Mouse (Mus musculus) adrenal gland, adult (tissue): ENCODE results near the gene Trir.

Source experiments
- DNase-seq, 2 experiments: peaks; one replicate each; pipeline ENCODE4 v3.0.0; 2022 to 2023; ENCODE audit warnings: low spot score in 1 of 2; ENCODE audit not compliant: inconsistent age in 2 of 2

Trir gene

DNA sequence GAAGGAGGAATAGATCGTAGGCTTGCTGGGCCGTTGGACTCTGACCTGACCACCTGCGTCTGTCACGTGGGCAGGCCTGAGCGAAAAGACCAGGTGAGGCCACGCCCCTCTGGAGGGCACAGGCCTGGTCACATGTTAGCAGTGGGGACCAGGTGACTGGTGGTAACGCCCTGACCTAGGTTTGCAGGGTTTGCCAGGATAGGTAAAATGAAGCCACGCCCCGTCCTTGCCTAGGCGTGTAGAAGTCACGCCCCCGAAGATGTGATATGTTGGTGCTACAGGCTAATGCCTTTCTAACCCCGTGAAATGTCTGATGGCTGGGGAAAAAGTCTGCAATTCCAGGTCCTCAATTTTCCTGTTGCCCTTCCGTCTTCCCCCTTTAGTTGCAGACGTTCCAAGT, 35.8 kb upstream of the Trir start:
- peak in 1 of 2 experiments; percentile 70 for DNase-seq

DNA sequence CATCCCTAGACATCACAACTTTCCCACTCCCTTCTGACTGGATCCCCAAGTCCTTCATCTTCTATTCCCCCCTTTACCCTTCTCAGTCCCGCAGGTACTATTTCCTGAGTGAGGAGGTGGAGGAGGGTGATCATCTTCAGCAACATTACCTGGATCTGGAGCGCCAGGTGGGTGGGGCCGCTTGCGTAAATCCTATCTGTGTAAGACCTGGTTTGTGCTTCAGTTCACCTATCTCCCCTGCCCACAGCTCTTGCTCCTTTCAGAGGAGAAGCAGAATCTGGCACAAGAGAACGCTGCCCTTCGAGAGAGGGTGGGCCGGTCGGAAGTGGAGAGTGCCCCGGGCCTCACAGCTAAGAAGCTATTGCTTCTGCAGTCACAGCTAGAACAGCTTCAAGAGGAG, 32.2 kb upstream of the Trir start:
- no peak for DNase-seq

DNA sequence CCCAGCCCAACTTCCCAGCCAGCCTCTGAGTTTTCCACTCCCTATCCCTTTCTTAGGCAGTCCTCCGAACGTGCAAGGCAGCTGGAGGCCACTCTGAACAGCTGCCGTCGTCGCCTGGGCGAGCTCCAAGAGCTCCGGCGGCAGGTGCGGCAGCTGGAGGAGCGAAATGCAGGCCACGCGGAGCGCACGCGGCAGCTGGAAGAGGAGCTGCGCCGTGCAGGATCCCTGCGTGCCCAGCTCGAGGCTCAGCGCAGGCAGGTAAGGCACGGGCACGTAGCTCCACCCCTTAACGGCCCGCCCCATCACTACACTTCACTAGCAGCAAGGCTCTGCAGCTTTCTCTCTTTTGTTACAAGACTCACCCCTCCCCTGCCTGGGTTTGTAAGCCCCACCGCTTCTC, 30.9 kb upstream of the Trir start:
- DNase-seq: peak in 1 of 2 experiments; percentile 20

DNA sequence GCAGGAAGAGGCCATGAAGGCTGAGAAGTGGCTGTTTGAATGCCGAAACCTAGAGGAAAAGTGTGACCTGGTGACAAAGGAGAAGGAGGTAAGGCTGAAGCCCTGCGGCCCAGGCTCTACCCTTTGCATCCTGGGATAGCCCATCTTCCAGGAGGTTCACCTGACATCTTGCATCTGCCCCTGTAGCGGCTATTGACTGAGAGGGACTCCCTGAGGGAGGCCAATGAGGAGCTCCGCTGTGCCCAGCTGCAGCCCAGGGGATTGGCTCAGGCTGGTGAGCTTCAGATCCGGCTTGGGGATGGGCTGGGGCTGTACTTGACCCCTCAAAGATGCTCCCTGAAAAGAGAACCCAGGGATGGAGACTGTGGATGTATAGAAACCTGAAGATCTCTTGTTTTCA, 29.6 kb upstream of the Trir start:
- peak in 1 of 2 experiments; percentile 22 for DNase-seq

DNA sequence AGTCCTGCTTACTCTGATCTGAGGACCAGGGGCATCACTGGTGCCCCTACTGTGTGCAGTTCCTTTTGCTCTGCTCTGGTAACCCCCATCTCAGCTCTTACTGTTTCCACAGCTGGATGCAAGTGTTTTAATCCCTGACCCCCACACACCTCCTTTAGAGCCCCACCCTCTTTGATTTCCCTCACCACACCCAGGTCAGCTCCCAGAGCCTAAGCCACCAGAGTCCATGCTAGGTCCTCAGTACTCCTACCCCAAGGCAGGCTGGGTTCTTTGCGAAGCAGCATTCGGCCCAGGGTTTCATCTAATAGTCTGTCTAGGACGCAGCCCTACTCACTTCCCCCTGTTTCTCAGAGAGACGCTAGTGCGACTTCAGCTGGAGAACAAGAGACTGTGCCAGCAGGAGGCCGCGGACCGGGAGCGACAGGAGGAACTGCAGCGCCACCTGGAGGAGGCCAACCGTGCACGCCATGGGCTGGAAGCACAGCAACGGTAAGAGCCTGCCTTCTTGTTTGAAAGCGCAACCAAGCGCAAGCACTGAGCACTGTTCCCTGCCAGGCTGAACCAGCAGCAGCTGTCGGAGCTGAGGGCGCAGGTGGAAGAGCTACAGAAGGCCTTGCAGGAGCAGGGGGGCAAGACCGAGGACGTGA, 28.9 kb upstream of the Trir start:
- DNase-seq: peak; percentile 89 to 96

DNA sequence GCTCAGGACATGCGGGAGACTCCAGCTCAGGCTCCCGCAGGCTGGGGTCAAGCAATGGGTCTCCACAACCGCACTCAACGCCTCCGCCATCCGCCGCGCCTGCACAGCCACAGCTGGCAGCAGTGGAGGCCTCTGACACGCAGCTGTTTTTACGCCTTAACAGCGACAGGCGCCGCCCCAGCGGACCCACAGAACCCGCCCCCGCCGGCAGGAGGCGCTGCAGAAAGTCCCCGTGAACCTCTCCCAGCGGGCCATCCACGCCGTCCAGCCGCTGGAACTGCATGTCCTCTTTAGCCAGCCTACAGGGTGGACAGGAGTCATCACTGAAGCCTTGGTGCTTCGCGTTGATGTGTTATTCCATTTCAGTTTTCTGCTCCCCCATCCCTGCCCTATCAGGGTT, 18.9 kb upstream of the Trir start:
- DNase-seq: peak in 1 of 2 experiments; percentile 70

DNA sequence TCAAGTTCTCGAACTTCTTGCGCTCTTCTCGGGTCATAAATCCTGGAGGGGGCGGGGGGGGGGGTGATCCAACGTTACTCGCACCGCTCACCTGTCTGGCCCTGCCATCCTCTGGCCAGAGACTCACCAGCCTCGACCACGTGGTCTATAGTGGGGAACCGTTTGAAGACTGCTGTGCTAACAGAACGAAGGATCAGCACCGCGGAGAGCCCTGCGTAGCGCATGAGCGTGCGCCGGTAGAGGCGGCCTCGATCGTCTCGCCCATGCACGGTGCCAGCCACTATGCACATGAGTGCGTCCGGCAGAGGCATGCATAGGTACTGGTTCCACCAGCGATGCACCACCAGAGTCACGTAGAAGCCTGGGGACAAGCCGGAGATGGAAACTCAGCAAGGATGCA, 15.4 kb upstream of the Trir start:
- peak in 1 of 2 experiments; percentile 17 for DNase-seq

DNA sequence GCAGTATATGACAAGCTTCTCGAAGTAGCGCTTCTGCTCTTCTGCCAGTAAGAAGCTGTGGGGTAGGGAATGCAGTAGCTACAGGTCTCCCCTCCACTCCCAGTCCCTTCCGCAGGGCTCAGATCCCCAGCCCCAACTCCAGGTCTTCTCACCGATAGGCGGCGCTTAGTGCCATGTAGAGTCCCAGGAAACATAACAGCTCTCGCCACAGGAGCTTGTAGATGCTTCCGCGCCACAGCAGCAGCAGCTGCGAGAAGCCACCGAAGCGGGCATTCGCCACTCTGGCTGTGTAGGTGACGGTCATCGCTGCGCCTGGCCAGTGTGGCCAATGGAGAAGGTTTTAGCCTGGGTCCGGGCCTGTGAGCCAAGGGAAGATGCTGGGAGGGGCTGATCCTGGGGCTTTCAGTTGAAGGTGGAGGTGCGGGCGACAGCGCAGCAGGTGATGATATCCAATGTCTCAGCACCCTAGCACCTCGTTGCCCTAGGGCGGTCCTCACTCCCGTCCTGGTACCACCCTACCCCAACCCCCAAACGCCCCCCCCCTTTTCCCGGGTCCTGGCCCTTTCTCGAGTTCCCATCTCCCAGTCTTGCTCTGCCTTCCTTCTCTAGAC, 13.3 kb upstream of the Trir start:
- DNase-seq: peak; percentile 74 to 89

DNA sequence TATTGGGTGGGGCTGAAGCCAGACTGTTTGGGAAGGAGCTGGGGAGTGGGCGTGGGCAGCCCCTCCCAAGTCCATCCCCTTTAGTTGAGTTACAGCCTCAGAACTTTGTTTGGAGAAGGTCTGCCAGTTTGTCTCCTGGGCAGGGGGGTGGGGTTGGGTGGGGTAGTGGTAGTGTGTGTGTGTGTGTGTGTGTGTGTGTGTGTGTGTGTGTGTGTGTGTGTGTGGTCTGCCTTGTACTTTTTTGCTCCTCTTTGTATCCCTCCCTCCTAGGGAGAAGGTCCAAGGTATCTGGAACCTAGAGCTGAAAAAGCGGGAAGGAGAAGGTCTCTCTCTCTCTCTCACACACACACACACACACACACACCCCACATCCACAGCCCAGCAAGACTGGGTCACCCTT, 12.2 kb upstream of the Trir start, which contains the start of gene Best2:
Gene Best2 (minus strand): TSS at position 101 of the 400 bp plus-strand sequence.
- DNase-seq: no peak

DNA sequence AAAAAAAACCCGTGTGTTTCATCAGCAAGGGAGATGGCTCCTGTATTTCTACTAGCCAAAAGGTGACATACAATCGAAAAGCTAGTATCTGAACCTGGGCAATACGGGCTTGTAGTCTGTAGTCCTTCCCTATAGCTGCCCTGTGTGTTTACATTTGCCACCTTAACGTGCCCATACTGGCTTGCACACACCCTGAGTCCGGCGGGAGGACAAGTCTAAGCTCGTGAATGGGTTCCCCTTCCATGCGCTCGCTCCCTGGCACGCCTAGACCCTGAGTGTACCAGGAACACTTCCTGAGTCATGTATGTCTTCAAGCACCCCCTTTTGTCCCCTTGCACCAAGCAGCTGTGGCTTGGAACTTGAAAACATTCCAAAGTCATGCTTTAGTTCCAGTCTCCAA, 9.9 kb upstream of the Trir start:
- DNase-seq: peak in 1 of 2 experiments; percentile 18

DNA sequence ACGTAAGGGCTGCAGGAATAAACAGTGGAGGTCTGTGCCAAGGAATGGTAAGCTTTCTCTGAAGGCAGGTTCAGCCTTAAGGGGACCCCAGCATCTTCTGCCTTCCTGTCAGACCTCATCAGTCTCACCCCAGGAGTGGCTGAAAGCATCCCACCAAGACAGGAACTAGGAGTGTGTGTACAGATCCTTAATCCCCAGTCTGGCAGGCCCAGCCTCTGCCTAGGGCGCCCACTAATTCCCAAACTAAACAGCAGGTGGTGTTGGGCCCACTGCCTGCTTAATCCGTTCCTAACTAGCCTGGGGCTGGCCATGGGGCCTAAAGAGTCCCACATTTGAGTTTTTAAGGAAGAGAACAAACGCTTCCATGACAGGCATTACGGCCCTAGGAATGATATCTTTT, 9.4 kb upstream of the Trir start:
- DNase-seq: peak in 1 of 2 experiments; percentile 20

DNA sequence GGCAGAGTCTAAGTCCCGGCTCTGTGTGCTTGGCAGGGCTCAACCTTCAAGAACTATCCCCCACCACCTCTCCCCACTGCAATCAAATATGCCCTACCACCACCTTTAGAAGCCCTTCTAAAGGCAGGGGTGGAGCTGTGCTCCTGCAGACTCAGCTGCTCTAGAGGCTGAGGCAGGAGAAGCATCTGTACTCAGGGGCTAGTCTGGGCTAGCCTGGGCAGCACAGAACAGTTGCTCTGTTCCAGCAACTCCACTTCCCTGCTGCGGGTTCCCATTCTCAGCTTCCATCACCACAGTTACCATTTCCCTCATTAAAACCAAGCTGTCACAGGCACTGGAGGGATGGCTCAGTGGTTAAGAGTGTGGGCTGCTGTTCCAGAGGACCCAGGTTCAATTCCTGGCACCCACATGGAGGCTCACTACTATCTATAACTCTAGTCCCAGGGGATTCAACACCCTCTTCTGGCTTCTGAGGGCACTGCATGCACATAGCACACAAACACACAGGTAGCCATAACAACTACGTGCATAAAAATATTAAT, 5.0 kb upstream of the Trir start:
- no peak for DNase-seq

DNA sequence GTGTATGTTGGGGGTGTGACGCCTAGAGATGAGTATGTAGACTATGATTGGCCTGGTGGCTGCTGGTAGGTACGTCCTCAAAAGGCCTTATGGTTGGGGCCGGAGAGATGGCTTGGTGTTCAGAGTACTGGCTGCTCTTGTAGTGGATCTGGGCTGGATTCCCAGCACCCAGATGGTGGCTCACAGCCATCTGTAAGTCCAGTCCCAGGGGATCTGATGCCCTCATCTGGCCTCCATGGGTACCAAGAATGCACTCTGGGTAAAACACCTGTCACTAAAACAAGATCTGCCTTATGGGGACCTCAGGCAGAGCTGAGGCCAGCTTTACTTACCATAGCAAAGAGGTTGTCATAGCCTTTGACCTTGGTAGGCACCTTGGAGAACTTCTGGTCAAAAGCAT, 2.8 kb upstream of the Trir start:
- DNase-seq: no peak

DNA sequence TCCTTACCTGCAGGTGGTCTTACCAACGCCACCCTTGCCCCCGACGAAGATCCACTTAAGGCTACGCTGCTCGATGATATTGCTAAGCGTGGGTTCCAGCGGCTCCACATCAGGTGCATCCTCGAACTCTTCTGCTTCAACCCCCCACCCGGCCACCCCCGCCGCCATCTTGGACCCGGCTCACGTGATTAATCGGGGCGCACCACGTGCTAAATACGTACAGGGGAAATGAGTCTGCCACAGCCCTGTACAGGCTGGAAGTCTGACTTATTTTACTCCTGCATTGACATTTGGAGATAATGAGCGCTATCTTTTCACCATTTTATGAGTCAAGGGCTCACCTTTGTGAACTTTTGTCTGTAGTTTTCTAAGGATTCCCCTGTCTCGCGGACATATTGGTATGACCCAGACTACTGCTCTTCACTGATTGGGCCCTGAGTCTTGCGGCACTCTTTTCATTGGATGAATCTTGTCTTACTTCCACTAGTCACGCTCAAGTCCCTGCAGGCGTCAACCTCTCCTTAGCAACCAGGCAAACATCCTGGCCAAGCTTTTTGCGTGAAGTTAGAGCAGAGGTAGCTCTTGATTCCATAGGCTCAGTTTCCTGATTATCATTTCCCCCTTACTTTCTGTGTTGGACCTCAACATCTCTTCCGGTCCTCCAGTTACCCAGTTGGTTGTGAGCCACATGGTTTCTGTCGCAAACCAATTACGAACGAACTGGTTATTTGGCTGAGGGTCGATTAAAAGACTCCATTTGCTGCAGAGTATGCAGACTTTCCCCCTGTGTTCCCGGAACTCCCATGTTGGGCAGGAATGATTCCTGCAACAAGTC, 1.3 kb upstream of the Trir start, which contains the start of gene Asna1:
Gene Asna1 (minus strand): TSS at position 184 of the 835 bp plus-strand sequence.
- DNase-seq: peak; percentile 84 to 96

DNA sequence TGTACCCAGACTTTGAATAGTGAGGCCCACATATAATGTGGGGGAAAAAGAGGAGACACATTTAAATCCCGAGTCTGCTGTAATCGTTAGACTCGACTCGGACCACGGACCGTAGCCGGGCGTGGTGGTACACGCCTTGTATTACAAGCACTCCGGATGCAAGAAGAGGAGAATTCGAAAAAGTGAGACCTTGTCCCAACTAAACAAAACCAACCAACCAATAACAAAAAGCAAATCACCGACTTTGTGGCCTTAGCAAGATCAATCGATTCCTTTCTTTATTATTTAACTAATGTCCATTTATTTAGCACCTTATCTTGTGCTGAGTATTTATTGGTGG, 863 bp downstream of the Trir start:
- DNase-seq: no peak

DNA sequence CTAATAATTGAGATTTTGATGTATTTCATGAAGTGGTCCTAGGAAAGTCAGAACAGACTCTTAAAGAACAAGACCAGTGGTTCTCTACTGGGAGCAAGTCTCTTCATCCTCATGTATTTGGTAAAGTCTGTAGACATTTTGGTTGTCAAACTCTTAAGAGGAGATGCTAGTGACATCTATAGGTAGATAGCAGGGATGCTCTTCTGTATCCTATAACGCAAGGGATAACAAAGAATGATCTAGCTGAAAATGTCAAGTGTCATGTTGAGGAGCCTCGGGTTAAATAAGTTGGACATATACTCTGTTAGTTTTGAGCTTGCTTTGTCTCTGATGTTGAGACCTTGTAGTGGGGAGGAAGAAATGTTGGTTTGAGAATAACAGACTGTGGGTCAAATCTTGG, 1.3 kb downstream of the Trir start:
- DNase-seq: no peak

DNA sequence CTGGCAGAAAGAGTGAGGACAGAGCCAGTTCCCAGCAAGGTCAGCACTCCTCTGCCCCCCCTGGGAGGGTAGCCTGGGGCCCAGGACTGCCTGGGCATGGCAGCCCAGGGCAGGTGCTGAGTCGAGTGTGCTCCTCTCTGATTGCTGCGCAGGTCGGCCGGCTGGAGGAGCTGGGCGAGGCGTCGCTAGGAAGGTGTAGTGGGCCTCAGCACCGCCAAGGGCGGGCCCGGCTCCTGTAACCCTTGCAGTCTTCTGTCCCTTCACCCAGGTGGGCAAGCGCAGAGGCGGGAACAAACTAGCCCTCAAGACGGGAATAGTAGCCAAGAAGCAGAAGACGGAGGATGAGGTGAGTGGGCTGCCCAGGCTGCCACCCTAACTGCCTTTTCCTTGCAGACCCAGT, 2.6 kb downstream of the Trir start:
- DNase-seq: peak in 1 of 2 experiments; percentile 49

DNA sequence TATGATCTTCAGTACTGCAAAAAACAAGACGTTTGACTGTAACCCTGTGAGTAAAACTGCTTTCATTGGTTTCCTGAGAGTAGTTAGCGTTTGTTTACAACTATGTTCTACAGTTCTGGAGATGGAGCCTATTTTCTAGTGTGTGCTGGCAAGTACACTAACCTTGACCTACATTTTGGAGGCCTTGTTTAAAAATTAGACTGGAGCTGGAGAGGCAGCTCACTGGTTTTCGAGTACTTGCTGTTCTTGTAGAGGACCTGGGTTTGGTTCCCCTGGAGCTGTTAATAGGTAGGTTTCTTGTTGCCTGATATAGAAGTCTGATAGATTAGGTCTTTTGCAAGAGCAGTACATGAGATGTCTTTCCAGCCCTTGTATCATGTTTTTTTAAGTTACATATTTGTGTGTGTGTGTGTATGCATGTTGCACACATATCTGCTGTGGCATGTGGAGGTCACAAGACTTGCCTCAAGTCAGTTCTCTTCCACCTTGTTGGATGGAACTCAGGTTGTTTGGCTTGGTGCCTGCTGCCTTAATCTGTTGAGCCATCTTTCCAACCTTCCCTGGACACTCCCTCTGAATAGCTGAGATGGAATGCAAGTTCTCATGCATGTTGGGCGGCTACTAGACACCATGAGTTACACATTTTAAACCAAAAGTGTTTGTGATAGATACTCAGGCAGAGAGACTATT, 6.1 kb downstream of the Trir start:
- peak in 1 of 2 experiments; percentile 71 for DNase-seq

DNA sequence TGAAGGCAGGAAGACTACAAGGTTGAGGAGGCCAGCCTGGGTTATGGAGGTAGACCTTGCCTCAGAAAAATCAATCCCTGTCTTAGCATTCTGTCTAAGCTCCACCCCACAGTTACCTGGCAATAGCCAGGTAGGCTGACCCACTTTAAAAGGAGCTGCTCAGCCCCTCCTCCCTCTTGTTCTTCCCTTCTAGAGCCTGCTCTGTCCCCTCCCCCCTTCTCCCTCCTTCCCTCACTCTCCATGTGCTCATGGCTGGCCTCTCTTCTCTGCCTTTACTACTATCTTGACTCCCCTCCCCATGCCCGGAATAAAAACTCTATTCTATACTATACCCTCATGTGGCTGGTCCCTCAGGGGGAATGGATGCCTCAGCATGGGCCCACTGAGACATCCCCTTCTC, 7.2 kb downstream of the Trir start:
- peak in 1 of 2 experiments; percentile 43 for DNase-seq

DNA sequence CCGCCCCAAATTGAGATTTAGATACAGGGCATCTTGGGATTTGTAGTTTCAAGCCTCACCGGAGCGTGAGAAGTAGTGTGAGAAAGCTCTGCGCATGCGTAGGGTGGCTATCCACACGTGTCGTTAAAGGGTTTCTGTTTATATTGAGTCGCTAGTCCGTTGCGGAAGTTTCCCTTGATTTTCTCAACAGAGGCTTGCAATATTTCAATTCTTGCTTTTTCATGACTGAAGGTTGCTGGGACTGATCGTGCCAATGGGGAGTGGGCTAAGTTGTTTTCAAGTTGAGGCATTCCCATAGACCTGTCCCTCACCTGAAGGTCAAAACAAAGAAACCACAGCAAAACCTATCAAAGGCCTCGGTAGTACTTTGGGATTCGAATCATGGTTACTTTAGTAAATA, 8.1 kb downstream of the Trir start:
- DNase-seq: peak; percentile 74 to 89

DNA sequence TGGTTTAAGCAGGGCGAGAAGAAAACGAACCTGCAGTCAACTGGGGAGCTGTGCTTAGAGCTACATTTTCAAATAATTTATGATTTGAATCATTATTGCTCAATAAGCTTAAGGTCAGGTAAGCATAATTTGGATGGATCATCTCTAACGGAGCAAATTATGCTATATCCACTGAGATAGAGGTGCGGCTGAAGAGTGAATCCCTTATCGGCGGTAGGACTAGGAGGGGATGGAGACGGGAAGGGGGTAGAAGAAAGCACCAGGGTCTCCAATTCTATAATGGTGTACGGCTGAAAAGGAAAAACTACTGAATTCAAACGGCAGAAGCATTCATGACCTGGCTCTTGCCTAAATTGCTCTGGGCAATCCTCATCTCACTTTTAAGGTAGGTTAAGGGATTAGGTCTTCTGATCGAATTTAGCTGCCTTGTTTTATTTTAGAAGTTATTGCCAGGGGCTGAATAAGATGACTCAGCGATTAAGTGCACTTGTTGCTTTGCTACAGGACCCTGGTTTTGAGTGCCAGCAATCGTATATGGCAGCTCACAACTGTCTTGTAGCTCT, 8.6 kb downstream of the Trir start:
- peak in 1 of 2 experiments; percentile 78 for DNase-seq
